Mouse (Mus musculus): ENCODE measurements around the gene Zfp446. TPM values are rescaled to one million over a fixed set of nuclear protein-coding genes. Genes with fewer than 3 reads are reported as not detected.
A peak's percentile ranks its signal among the peaks of the same experiment; 100 is the strongest.
"Not testable (repeated sequence)": the region's sequence is repeated elsewhere in the genome, so short reads cannot be mapped to it uniquely, and the experiment has no call there.

Gene Zfp446
- 2.5 and 2.6 TPM in 2 replicates for polyA plus RNA-seq (2015; fragmentation: Nextera tagmentation; extraction: Ambion mirVana)

- peak within 1 kb of the TSS; percentile 82 for H3K4me3 ChIP-seq (ENCODE audit: low read depth, low read length)
- peaks cover 17% of the 10 kb centered on the region; the same call in 1 of the 2 replicates for H3K4me1 ChIP-seq (replicated peaks; ENCODE audit: control insufficient read depth, insufficient read depth, low read length)
- no peaks in the 10 kb centered on the region for H3K9me3 ChIP-seq (ENCODE audit: control insufficient read depth)
- TF ChIP-seq CTCF (IDR thresholded peaks at IDR 0.05; ENCODE audit: low read depth): no peak
- H3K4me2 ChIP-seq (replicated peaks; ENCODE audit: low read depth): peak within 1 kb of the TSS; percentile 70
- ATAC-seq: peak; percentile 100
- H3K27me3 ChIP-seq (replicated peaks; ENCODE audit: control insufficient read depth, insufficient read depth, low read length): no peaks in the 10 kb centered on the region
- H3K36me3 ChIP-seq (ENCODE audit: control insufficient read depth, insufficient read depth): no peaks in the 10 kb centered on the region
- peak within 1 kb of the TSS; percentile 74 for H3K27ac ChIP-seq (ENCODE audit: low read depth, low read length)
- WGBS: under 1% methylated on average over 49 of the region's 49 CpGs
- peak within 1 kb of the TSS; percentile 58 for H3K9ac ChIP-seq (ENCODE audit: low read depth, low read length)
Observed at GRCm38 (mm10) chr7:12977682-12978389, at the start of gene Zfp446. TSS of gene Zfp446 (plus strand) at chr7:12977848.

- H3K9me3 ChIP-seq (ENCODE audit: control insufficient read depth): no peaks in the 10 kb centered on the region
- 85% methylated on average over 4 of the region's 4 CpGs for WGBS
- no peak overlapping the region for H3K27ac ChIP-seq (ENCODE audit: low read depth, low read length)
Observed at GRCm38 (mm10) chr7:12933615-12934140, 44.0 kb upstream of the Zfp446 start.

GRCm38 (mm10) chr7:12934808-12935207 is 42.8 kb upstream of the Zfp446 start:
- H3K27ac ChIP-seq (ENCODE audit: low read depth, low read length): no peak overlapping the region
- no peak overlapping the region for H3K4me2 ChIP-seq (replicated peaks; ENCODE audit: low read depth)
- H3K9ac ChIP-seq (ENCODE audit: low read depth, low read length): no peak overlapping the region
- H3K4me1 ChIP-seq (replicated peaks; ENCODE audit: control insufficient read depth, insufficient read depth, low read length): no peaks in the 10 kb centered on the region
- no peak for ATAC-seq
- H3K27me3 ChIP-seq (replicated peaks; ENCODE audit: control insufficient read depth, insufficient read depth, low read length): no peaks in the 10 kb centered on the region
- no peaks in the 10 kb centered on the region for H3K9me3 ChIP-seq (ENCODE audit: control insufficient read depth)
- no peak for TF ChIP-seq CTCF (IDR thresholded peaks at IDR 0.05; ENCODE audit: low read depth)
- H3K36me3 ChIP-seq (ENCODE audit: control insufficient read depth, insufficient read depth): no peaks in the 10 kb centered on the region
- 54% methylated on average over 3 of the region's 3 CpGs for WGBS
- H3K4me3 ChIP-seq (ENCODE audit: low read depth, low read length): no peak overlapping the region

More at GRCm38 (mm10) chr7:12933615-12934140, 44.0 kb upstream of the Zfp446 start:
- Histone ChIP-seq H3K4me1 (replicated peaks; ENCODE audit: control insufficient read depth, insufficient read depth, low read length) (no peaks in the 10 kb centered on the region), H3K27me3 (replicated peaks; ENCODE audit: control insufficient read depth, insufficient read depth, low read length) (no peaks in the 10 kb centered on the region), H3K4me3 (ENCODE audit: low read depth, low read length) (no peak overlapping the region), H3K36me3 (ENCODE audit: control insufficient read depth, insufficient read depth) (no peaks in the 10 kb centered on the region), H3K4me2 (replicated peaks; ENCODE audit: low read depth) (no peak overlapping the region), H3K9ac (ENCODE audit: low read depth, low read length) (no peak overlapping the region)
- no peak for TF ChIP-seq CTCF (IDR thresholded peaks at IDR 0.05; ENCODE audit: low read depth)
- no peak for ATAC-seq

GRCm38 (mm10) chr7:12937254-12937803 is 40.3 kb upstream of the Zfp446 start:
- H3K9me3 ChIP-seq (ENCODE audit: control insufficient read depth); H3K36me3 ChIP-seq (ENCODE audit: control insufficient read depth, insufficient read depth); H3K27ac ChIP-seq (ENCODE audit: low read depth, low read length); H3K4me2 ChIP-seq (replicated peaks; ENCODE audit: low read depth); ATAC-seq; H3K4me3 ChIP-seq (ENCODE audit: low read depth, low read length); H3K9ac ChIP-seq (ENCODE audit: low read depth, low read length); H3K4me1 ChIP-seq (replicated peaks; ENCODE audit: control insufficient read depth, insufficient read depth, low read length); H3K27me3 ChIP-seq (replicated peaks; ENCODE audit: control insufficient read depth, insufficient read depth, low read length): not testable (repeated sequence)
- WGBS: 86% methylated on average over 3 of the region's 4 CpGs

- Histone ChIP-seq H3K4me3 (ENCODE audit: low read depth, low read length) (no peak overlapping the region), H3K4me1 (replicated peaks; ENCODE audit: control insufficient read depth, insufficient read depth, low read length) (no peaks in the 10 kb centered on the region), H3K9ac (ENCODE audit: low read depth, low read length) (no peak overlapping the region), H3K27me3 (replicated peaks; ENCODE audit: control insufficient read depth, insufficient read depth, low read length) (no peaks in the 10 kb centered on the region), H3K9me3 (ENCODE audit: control insufficient read depth) (no peaks in the 10 kb centered on the region), H3K4me2 (replicated peaks; ENCODE audit: low read depth) (no peak overlapping the region), H3K36me3 (ENCODE audit: control insufficient read depth, insufficient read depth) (no peaks in the 10 kb centered on the region), H3K27ac (ENCODE audit: low read depth, low read length) (no peak overlapping the region)
- no peak for TF ChIP-seq CTCF (IDR thresholded peaks at IDR 0.05; ENCODE audit: low read depth)
- 87% methylated on average over 4 of the region's 4 CpGs for WGBS
- ATAC-seq: no peak
Observed at GRCm38 (mm10) chr7:12940599-12940998, 37.0 kb upstream of the Zfp446 start.

GRCm38 (mm10) chr7:12943488-12943887 is 34.2 kb upstream of the Zfp446 start:
- ATAC-seq: no peak

More at GRCm38 (mm10) chr7:12943488-12943887, 34.2 kb upstream of the Zfp446 start:
- Histone ChIP-seq H3K9me3 (ENCODE audit: control insufficient read depth) (no peaks in the 10 kb centered on the region), H3K9ac (ENCODE audit: low read depth, low read length) (no peak overlapping the region), H3K36me3 (ENCODE audit: control insufficient read depth, insufficient read depth) (no peaks in the 10 kb centered on the region), H3K4me2 (replicated peaks; ENCODE audit: low read depth) (no peak overlapping the region), H3K27ac (ENCODE audit: low read depth, low read length) (no peak overlapping the region), H3K27me3 (replicated peaks; ENCODE audit: control insufficient read depth, insufficient read depth, low read length) (no peaks in the 10 kb centered on the region), H3K4me1 (replicated peaks; ENCODE audit: control insufficient read depth, insufficient read depth, low read length) (no peaks in the 10 kb centered on the region), H3K4me3 (ENCODE audit: low read depth, low read length) (no peak overlapping the region)
- TF ChIP-seq CTCF (IDR thresholded peaks at IDR 0.05; ENCODE audit: low read depth): peak; percentile 59

All from intestine, postnatal 0 days (tissue).